Mouse (Mus musculus) CH12.LX (cell line): Measurements from ENCODE around the gene Mt4. TPM values are rescaled to one million over a fixed set of nuclear protein-coding genes. Genes with fewer than 3 reads are reported as not detected.

Experiments
- DNase-seq: peaks from one replicate; pipeline ENCODE4 v3.0.0-alpha.2; 2013; ENCODE audit errors: extremely low read depth
- H3K27ac ChIP-seq: 2 replicates; pipeline ENCODE4 v1.5.1; 2012; ENCODE audit warnings: low read depth, mild to moderate bottlenecking, control low read depth, moderate library complexity; ENCODE audit not compliant: insufficient read depth
- H3K27me3 ChIP-seq: replicated peaks from 2 replicates; pipeline ENCODE3; 2012; ENCODE audit warnings: inconsistent platforms
- H3K36me3 ChIP-seq, 2 experiments: replicated peaks in 1 of 2; 2 replicates each; pipeline versions ENCODE3 to v1.6.1; 2012; ENCODE audit warnings: inconsistent platforms in 1 of 2, low read length in 1 of 2, mild to moderate bottlenecking in 1 of 2, mixed read lengths in 1 of 2, moderate library complexity in 1 of 2; ENCODE audit not compliant: control insufficient read depth in 1 of 2, insufficient read depth in 1 of 2
- H3K4me1 ChIP-seq, 2 experiments: 2 replicates each; pipeline ENCODE4 v1.6.1; 2012; ENCODE audit warnings: inconsistent platforms in 1 of 2, moderate library complexity in 1 of 2; ENCODE audit not compliant: insufficient read depth in 2 of 2, control insufficient read depth in 1 of 2
- H3K4me2 ChIP-seq: 2 replicates; pipeline ENCODE4 v1.6.1; 2012; ENCODE audit warnings: low read depth, mild to moderate bottlenecking, control low read depth; ENCODE audit not compliant: poor library complexity, insufficient read depth, severe bottlenecking
- H3K4me3 ChIP-seq, 3 experiments: fragments of 150-350 bp in 1 of 3; sonication (generic) in 1 of 3; replicated peaks in 1 of 3; 2 replicates each; pipeline versions ENCODE3 to v1.5.1; 2011 to 2012; ENCODE audit warnings: low read depth in 2 of 3, low read length in 2 of 3, mild to moderate bottlenecking in 2 of 3, moderate library complexity in 2 of 3, control low read depth in 1 of 3, improper control_type of control experiment in 1 of 3, inconsistent platforms in 1 of 3, mixed read lengths in 1 of 3; ENCODE audit not compliant: poor library complexity in 1 of 3
- H3K79me2 ChIP-seq: replicated peaks from 2 replicates; pipeline ENCODE4 v1.6.1; 2012; ENCODE audit warnings: mild to moderate bottlenecking, moderate library complexity; ENCODE audit not compliant: control insufficient read depth, poor library complexity, insufficient read depth, severe bottlenecking; ENCODE audit errors: extremely low read depth
- H3K9ac ChIP-seq: 2 replicates; pipeline ENCODE4 v1.6.1; 2012; ENCODE audit warnings: low read depth, mild to moderate bottlenecking, control low read depth, moderate library complexity; ENCODE audit not compliant: insufficient read depth
- H3K9me3 ChIP-seq: replicated peaks from 2 replicates; pipeline ENCODE3; 2012; ENCODE audit warnings: low read length, inconsistent platforms, mixed read lengths
- BHLHE40 ChIP-seq: IDR thresholded peaks from 2 replicates; pipeline ENCODE4 v1.6.1; 2011; ENCODE audit warnings: mild to moderate bottlenecking, low read depth, low read length, improper control_type of control experiment
- CHD1 ChIP-seq: IDR thresholded peaks from 2 replicates; pipeline ENCODE4 v1.6.1; 2012; ENCODE audit warnings: low read depth, low read length, improper control_type of control experiment, inconsistent platforms
- CHD2 ChIP-seq: IDR thresholded peaks from 2 replicates; pipeline ENCODE4 v1.6.1; 2011; ENCODE audit warnings: low read length, improper control_type of control experiment
- CTCF ChIP-seq, 2 experiments: IDR thresholded peaks in 1 of 2; conservative IDR thresholded peaks in 1 of 2; 2 replicates each; pipeline ENCODE4 v1.5.1; 2011 to 2012; ENCODE audit warnings: low read depth in 2 of 2, low read length in 2 of 2, improper control_type of control experiment in 1 of 2, inconsistent platforms in 1 of 2, mild to moderate bottlenecking in 1 of 2, moderate library complexity in 1 of 2
- E2F4 ChIP-seq: IDR thresholded peaks from 2 replicates; pipeline ENCODE4 v1.6.1; 2011; ENCODE audit warnings: low read depth, low read length, improper control_type of control experiment; ENCODE audit not compliant: insufficient replicate concordance
- ELF1 ChIP-seq: IDR thresholded peaks from 2 replicates; pipeline ENCODE4 v1.6.1; 2014; ENCODE audit warnings: low read depth, mild to moderate bottlenecking, inconsistent platforms, low read length, improper control_type of control experiment
- EP300 ChIP-seq: IDR thresholded peaks from 2 replicates; pipeline ENCODE4 v1.6.1; 2011; ENCODE audit warnings: low read length, improper control_type of control experiment
- ETS1 ChIP-seq: conservative IDR thresholded peaks from 2 replicates; pipeline ENCODE4 v1.6.1; 2012; ENCODE audit warnings: low read depth, mild to moderate bottlenecking, inconsistent platforms, low read length, improper control_type of control experiment, moderate library complexity
- GABPA ChIP-seq: IDR thresholded peaks from 2 replicates; pipeline ENCODE4 v1.6.1; 2012; ENCODE audit warnings: low read depth, low read length, improper control_type of control experiment, inconsistent platforms; ENCODE audit not compliant: insufficient replicate concordance
- HCFC1 ChIP-seq: IDR thresholded peaks from 2 replicates; pipeline ENCODE4 v1.6.1; 2012; ENCODE audit warnings: low read depth, mild to moderate bottlenecking, inconsistent platforms, low read length, improper control_type of control experiment
- IRF4 ChIP-seq: IDR thresholded peaks from 2 replicates; pipeline ENCODE4 v1.6.1; 2014; ENCODE audit warnings: low read depth, mild to moderate bottlenecking, inconsistent platforms, low read length, improper control_type of control experiment
- JUN ChIP-seq: IDR thresholded peaks from 2 replicates; pipeline ENCODE4 v1.6.1; 2011; ENCODE audit warnings: low read depth, mild to moderate bottlenecking, low read length, improper control_type of control experiment, moderate library complexity; ENCODE audit not compliant: insufficient read depth
- JUND ChIP-seq: conservative IDR thresholded peaks from 2 replicates; pipeline ENCODE4 v1.6.1; 2011; ENCODE audit warnings: low read depth, low read length, improper control_type of control experiment
- KAT2A ChIP-seq: IDR thresholded peaks from 2 replicates; pipeline ENCODE4 v1.6.1; 2012; ENCODE audit warnings: low read length, improper control_type of control experiment, inconsistent platforms; ENCODE audit not compliant: insufficient replicate concordance
- MAFK ChIP-seq: IDR thresholded peaks from 2 replicates; pipeline ENCODE4 v1.6.1; 2011; ENCODE audit warnings: low read length, improper control_type of control experiment; ENCODE audit not compliant: insufficient replicate concordance
- MAX ChIP-seq: IDR thresholded peaks from 2 replicates; pipeline ENCODE4 v1.6.1; 2011; ENCODE audit warnings: low read length, improper control_type of control experiment
- MAZ ChIP-seq: IDR thresholded peaks from 2 replicates; pipeline ENCODE4 v1.6.1; 2012; ENCODE audit warnings: low read depth, mild to moderate bottlenecking, inconsistent platforms, low read length, improper control_type of control experiment, moderate library complexity
- MEF2A ChIP-seq: IDR thresholded peaks from 2 replicates; pipeline ENCODE4 v1.6.1; 2014; ENCODE audit warnings: low read depth, mild to moderate bottlenecking, inconsistent platforms, low read length, improper control_type of control experiment, borderline replicate concordance
- MXI1 ChIP-seq: IDR thresholded peaks from 2 replicates; pipeline ENCODE4 v1.6.1; 2011; ENCODE audit warnings: mild to moderate bottlenecking, low read depth, low read length, improper control_type of control experiment
- MYC ChIP-seq: IDR thresholded peaks from 2 replicates; pipeline ENCODE4 v1.6.1; 2011; ENCODE audit warnings: low read depth, mild to moderate bottlenecking, improper control_type of control experiment, low read length
- NELFE ChIP-seq: IDR thresholded peaks from 2 replicates; pipeline ENCODE4 v1.6.1; 2011; ENCODE audit warnings: low read depth, low read length, improper control_type of control experiment
- NRF1 ChIP-seq: IDR thresholded peaks from 2 replicates; pipeline ENCODE4 v1.6.1; 2014; ENCODE audit warnings: low read depth, mild to moderate bottlenecking, inconsistent platforms, low read length, improper control_type of control experiment, moderate library complexity
- PAX5 ChIP-seq: IDR thresholded peaks from 2 replicates; pipeline ENCODE4 v1.6.1; 2012; ENCODE audit warnings: low read length, inconsistent platforms, mixed read lengths
- POLR2A ChIP-seq: IDR thresholded peaks from 2 replicates; pipeline ENCODE4 v1.6.1; 2011; ENCODE audit warnings: low read depth, mild to moderate bottlenecking, improper control_type of control experiment, low read length
- POLR2AphosphoS2 ChIP-seq: IDR thresholded peaks from 2 replicates; pipeline ENCODE4 v1.6.1; 2011; ENCODE audit warnings: low read depth, low read length, improper control_type of control experiment
- RAD21 ChIP-seq: IDR thresholded peaks from 2 replicates; pipeline ENCODE4 v1.6.1; 2011; ENCODE audit warnings: low read depth, mild to moderate bottlenecking, low read length, improper control_type of control experiment, moderate library complexity
- RCOR1 ChIP-seq: conservative IDR thresholded peaks from 2 replicates; pipeline ENCODE4 v1.6.1; 2012; ENCODE audit warnings: low read depth, mild to moderate bottlenecking, inconsistent platforms, low read length, improper control_type of control experiment
- SIN3A ChIP-seq: IDR thresholded peaks from 2 replicates; pipeline ENCODE4 v1.6.1; 2012; ENCODE audit warnings: low read length, improper control_type of control experiment, inconsistent platforms
- SMC3 ChIP-seq: IDR thresholded peaks from 2 replicates; pipeline ENCODE4 v1.6.1; 2011; ENCODE audit warnings: low read depth, low read length, improper control_type of control experiment
- TBP ChIP-seq: conservative IDR thresholded peaks from 2 replicates; pipeline ENCODE4 v1.6.1; 2011; ENCODE audit warnings: low read depth, low read length, improper control_type of control experiment
- TCF12 ChIP-seq: IDR thresholded peaks from 2 replicates; pipeline ENCODE4 v1.6.1; 2014; ENCODE audit warnings: low read depth, mild to moderate bottlenecking, inconsistent platforms, low read length, improper control_type of control experiment
- UBTF ChIP-seq: IDR thresholded peaks from 2 replicates; pipeline ENCODE4 v1.6.1; 2012; ENCODE audit warnings: low read depth, mild to moderate bottlenecking, inconsistent platforms, low read length, improper control_type of control experiment, moderate library complexity
- USF1 ChIP-seq: IDR thresholded peaks from 2 replicates; pipeline ENCODE4 v1.6.1; 2014; ENCODE audit warnings: low read depth, mild to moderate bottlenecking, inconsistent platforms, low read length, improper control_type of control experiment
- USF2 ChIP-seq: conservative IDR thresholded peaks from 2 replicates; pipeline ENCODE4 v1.6.1; 2011; ENCODE audit warnings: low read depth, low read length, improper control_type of control experiment
- ZC3H11A ChIP-seq: IDR thresholded peaks from 2 replicates; pipeline ENCODE4 v1.6.1; 2012; ENCODE audit warnings: low read depth, mild to moderate bottlenecking, inconsistent platforms, low read length, improper control_type of control experiment
- ZKSCAN1 ChIP-seq: IDR thresholded peaks from 2 replicates; pipeline ENCODE4 v1.6.1; 2012; ENCODE audit warnings: low read depth, inconsistent platforms, low read length, improper control_type of control experiment, borderline replicate concordance
- ZMIZ1 ChIP-seq: IDR thresholded peaks from 2 replicates; pipeline ENCODE4 v1.6.1; 2012; ENCODE audit warnings: low read depth, mild to moderate bottlenecking, inconsistent platforms, low read length, improper control_type of control experiment
- ZNF384 ChIP-seq: IDR thresholded peaks from 2 replicates; pipeline ENCODE4 v1.6.1; 2012; ENCODE audit warnings: low read depth, low read length, improper control_type of control experiment, inconsistent platforms
- dilution Hi-C: fragments of 300-500 bp; cut with MboI; formaldehyde crosslinking; loops from 2 replicates; pipeline ENCODE4 v1.14.3; 2020; ENCODE audit warnings: low sequenced_read_pairs; ENCODE audit not compliant: extremely low pct_unique_long_range_greater_than_20kb, extremely low pct_ligation_motif_present
- in situ Hi-C: fragments of 300-500 bp; cut with MboI; formaldehyde crosslinking; loops from 3 replicates; pipeline ENCODE4 v1.14.3; 2019; ENCODE audit warnings: low sequenced_read_pairs, low pct_ligation_motif_present, low pct_unique_long_range_greater_than_20kb, mixed read lengths
- polyA plus RNA-seq: library from polyadenylated mRNA; unstranded; fragments of >175 nt; gene quantifications from 2 replicates; pipeline ENCODE4 v1.2.1, GENCODE M21; 2012; ENCODE audit warnings: low read depth; ENCODE audit not compliant: insufficient read length
- total RNA-seq, 2 experiments: library from RNA; depleted of rRNA; stranded (reverse); fragments of 300-350 nt in 1 of 2; fragments of >200 nt in 1 of 2; gene quantifications; 2 replicates each; pipeline ENCODE4 v1.2.3; 2012 to 2014

The Mt4 gene
- total and polyA plus RNA-seq, 3 experiments: not detected

DNA sequence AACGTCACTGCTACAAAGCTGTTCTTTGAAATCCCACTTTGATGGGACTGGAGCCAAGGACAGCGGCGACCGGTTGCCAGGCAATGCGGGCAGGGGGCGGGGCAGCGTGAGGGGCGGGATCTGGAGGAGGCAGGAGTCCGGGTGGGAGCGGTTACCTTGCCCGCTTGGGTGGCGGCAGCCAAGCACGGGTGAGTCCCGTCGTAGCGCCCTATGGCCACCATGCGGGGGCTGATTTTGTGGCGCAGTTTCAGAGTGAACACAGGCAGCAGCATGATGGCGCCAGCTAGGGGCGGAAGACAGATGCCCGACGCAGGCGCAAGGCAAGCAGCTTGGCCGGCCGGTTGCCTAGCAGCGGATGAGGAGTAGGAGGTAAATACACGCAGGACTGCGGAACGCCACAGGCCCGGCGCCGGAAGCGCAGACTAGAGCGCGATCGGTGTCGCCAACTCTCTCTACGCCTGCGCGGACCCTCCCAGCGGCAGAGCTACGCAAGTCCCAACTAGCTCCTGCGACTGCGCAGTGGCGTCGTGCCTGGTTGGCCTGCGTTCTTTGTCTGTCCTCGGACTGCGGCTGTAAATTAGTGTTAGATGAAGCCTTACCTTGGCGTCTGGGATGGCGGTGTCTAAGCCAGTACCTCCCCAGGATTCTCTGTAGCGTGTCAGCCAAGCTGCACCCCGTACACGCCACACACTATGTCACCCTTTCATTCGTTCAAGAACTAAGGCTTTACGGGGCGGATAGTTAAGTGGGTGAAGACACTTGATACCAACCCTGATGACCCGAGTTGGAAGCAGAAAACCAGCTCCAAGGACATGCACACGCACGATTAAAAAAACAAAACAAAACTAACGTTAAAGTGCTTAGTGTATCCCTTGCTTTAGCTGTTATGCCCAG, 38.7 kb upstream of the Mt4 start, which contains the start of gene Bbs2:
Gene Bbs2 (minus strand): TSS at position 848 of the 894 bp plus-strand sequence.
- in situ Hi-C loops: no loop called here
- TF ChIP-seq TBP: no peak; the same call in 1 of the 2 replicates
- 0 out of 2 replicates have a peak, but pooled peaks have one; percentile 26 for TF ChIP-seq ETS1
- peak; percentile 55; the same call in 1 of the 2 replicates for TF ChIP-seq KAT2A
- no peak for TF ChIP-seq USF1
- TF ChIP-seq SMC3: no peak
- TF ChIP-seq MEF2A: no peak; the same call in 1 of the 2 replicates
- peak; percentile 85 for TF ChIP-seq HCFC1
- TF ChIP-seq GABPA: no peak; the same call in 1 of the 2 replicates
- peak; percentile 25; the same call in 1 of the 2 replicates for TF ChIP-seq IRF4
- TF ChIP-seq USF2: no peak
- no peak for TF ChIP-seq BHLHE40
- TF ChIP-seq ZC3H11A: no peak
- peak in 1 of 2 experiments; percentile 44; a peak in 2 of 4 replicates for TF ChIP-seq CTCF (conservative IDR thresholded peaks at IDR 0.05 in 1 of 2, IDR thresholded peaks at IDR 0.05 in 1 of 2; ENCODE audit: low read depth in 2 of 2, low read length in 2 of 2)
- peak; percentile 99 for TF ChIP-seq NRF1
- TF ChIP-seq JUN: no peak
- no peak for TF ChIP-seq UBTF
- TF ChIP-seq E2F4: no peak
- no peak for TF ChIP-seq ZNF384
- TF ChIP-seq MYC: no peak
- peak; percentile 88; the same call in 1 of the 2 replicates for TF ChIP-seq MXI1
- TF ChIP-seq ZMIZ1: peak; percentile 63
- TF ChIP-seq TCF12: peak; percentile 77; the same call in 1 of the 2 replicates
- TF ChIP-seq POLR2A: peak; percentile 93
- TF ChIP-seq RAD21: no peak
- no peak for TF ChIP-seq EP300
- peak; percentile 85 for TF ChIP-seq NELFE
- TF ChIP-seq ELF1: peak; percentile 95
- TF ChIP-seq ZKSCAN1: no peak
- no peak for TF ChIP-seq PAX5
- no peak for TF ChIP-seq JUND
- TF ChIP-seq CHD2: no peak
- TF ChIP-seq CHD1: no peak
- TF ChIP-seq POLR2AphosphoS2: peak; percentile 58; the same call in 1 of the 2 replicates
- no peak for TF ChIP-seq MAFK
- TF ChIP-seq RCOR1: no peak
- TF ChIP-seq SIN3A: peak; percentile 90
- peak; percentile 64 for TF ChIP-seq MAX
- TF ChIP-seq MAZ: no peak
- H3K9ac ChIP-seq: peak within 1 kb of the TSS; percentile 75
- H3K4me1 ChIP-seq: peaks cover 2 to 25% of the 10 kb centered on the region in 2 experiments; a peak in 3 of 4 replicates
- H3K36me3 ChIP-seq: no peaks in the 10 kb centered on the region
- peaks cover 31% of the 10 kb centered on the region for H3K27me3 ChIP-seq
- H3K9me3 ChIP-seq: no peaks in the 10 kb centered on the region
- peak; percentile 99 for DNase-seq
- peak within 1 kb of the TSS; percentile 77 for H3K4me2 ChIP-seq
- dilution Hi-C loops: no loop called here
- H3K4me3 ChIP-seq: peak within 1 kb of the TSS; percentile 60 to 67 (median 62)
- no peaks in the 10 kb centered on the region for H3K79me2 ChIP-seq
- H3K27ac ChIP-seq: peak within 1 kb of the TSS; percentile 54
